Mouse (Mus musculus): ENCODE results near the gene Gdf5. TPM values are rescaled to one million over a fixed set of nuclear protein-coding genes. Genes with fewer than 3 reads are reported as not detected.
"Not testable (repeated sequence)": the region's sequence is repeated elsewhere in the genome, so short reads cannot be mapped to it uniquely, and the experiment has no call there.

The Gdf5 gene
- total RNA-seq, 2 experiments from 2014 or later, result not detected

- DNase-seq, result no peak
- intact Hi-C loops (cut with DNase I), result loop anchor here (10.0 kb wide), 1 partner anchor 269 kb away; no protein-coding TSS in a partner anchor
These were observed 1.7 kb downstream of the Gdf5 start for GRCm38 (mm10) chr2:155943463-155943862.

- no peak for DNase-seq
These were observed 3.3 kb downstream of the Gdf5 start for GRCm38 (mm10) chr2:155941697-155942442.

GRCm38 (mm10) chr2:155940681-155941080, 4.5 kb downstream of the Gdf5 start, which contains the start of gene Gm15557:
TSS of gene Gm15557 (plus strand) at chr2:155940728.
- DNase-seq, result no peak
- intact Hi-C loops (cut with DNase I), result loop anchor here (10.0 kb wide), 1 partner anchor 266 kb away; no protein-coding TSS in a partner anchor

More at GRCm38 (mm10) chr2:155941697-155942442, 3.3 kb downstream of the Gdf5 start:
- intact Hi-C loops (cut with DNase I), result loop anchor here (10.0 kb wide), 1 partner anchor 267 kb away; no protein-coding TSS in a partner anchor

GRCm38 (mm10) chr2:155939897-155940529, 5.2 kb downstream of the Gdf5 start:
- DNase-seq, result no peak
- intact Hi-C loops (cut with DNase I), result loop anchor here (10.0 kb wide), 1 partner anchor 265 kb away; no protein-coding TSS in a partner anchor

- DNase-seq, result peak; percentile 89
- intact Hi-C loops (cut with DNase I), result no loop called here
These were observed 15.4 kb downstream of the Gdf5 start, which contains the start of gene Uqcc1 for GRCm38 (mm10) chr2:155929531-155930442. TSS of gene Uqcc1 (minus strand) at chr2:155930310.

- DNase-seq, result no peak
- intact Hi-C loops (cut with DNase I), result no loop called here
These were observed 16.3 kb downstream of the Gdf5 start for GRCm38 (mm10) chr2:155928711-155929345.

GRCm38 (mm10) chr2:155925213-155925612, 20.0 kb downstream of the Gdf5 start:
- intact Hi-C loops (cut with DNase I); DNase-seq: not testable (repeated sequence)

- intact Hi-C loops (cut with DNase I), result no loop called here
- DNase-seq, result no peak
These were observed 22.0 kb downstream of the Gdf5 start for GRCm38 (mm10) chr2:155923143-155923542.

GRCm38 (mm10) chr2:155914684-155915083, 30.5 kb downstream of the Gdf5 start:
- no peak for DNase-seq
- intact Hi-C loops (cut with DNase I), result no loop called here

GRCm38 (mm10) chr2:155903632-155904008, 41.5 kb downstream of the Gdf5 start:
- DNase-seq, result no peak
- intact Hi-C loops (cut with DNase I), result no loop called here

- intact Hi-C loops (cut with DNase I), result no loop called here
- peak; percentile 28 to 37 for DNase-seq
These were observed 42.1 kb downstream of the Gdf5 start for GRCm38 (mm10) chr2:155902989-155903631.

- intact Hi-C loops (cut with DNase I), result no loop called here
- no peak for DNase-seq
These were observed 50.0 kb downstream of the Gdf5 start for GRCm38 (mm10) chr2:155895046-155895735.

- no peak for DNase-seq
- intact Hi-C loops (cut with DNase I), result no loop called here
These were observed 50.7 kb downstream of the Gdf5 start for GRCm38 (mm10) chr2:155894307-155895045.

Other genes with a start within 250 kb of the Gdf5 start
- 1 to 10 TPM; 6.9 to 7.0 TPM for gene Edem2, start 215.9 kb downstream of the Gdf5 start, total RNA-seq (2021)
- not detected for gene Gm17581, start 209.5 kb downstream of the Gdf5 start, total RNA-seq (2021)
- gene Procr, start 194.2 kb downstream of the Gdf5 start, total RNA-seq (2021), result 1 to 10 TPM; 3.1 to 3.3 TPM
- not detected for gene Mmp24, start 170.0 kb downstream of the Gdf5 start, total RNA-seq (2021)
- gene BC029722, start 125.9 kb downstream of the Gdf5 start, total RNA-seq (2021), result 10 to 100 TPM; 26.2 to 27.7 TPM
- gene Eif6, start 118.4 kb downstream of the Gdf5 start, total RNA-seq (2021), result 10 to 100 TPM; 50.7 to 53.6 TPM
- not detected for gene Fam83c, start 110.5 kb downstream of the Gdf5 start, total RNA-seq (2021)
- 100 to 1,000 TPM; 235 to 283 TPM for gene Uqcc1, start 15.1 kb downstream of the Gdf5 start, total RNA-seq (2021)
- not detected for gene Gm15557, start 4.6 kb downstream of the Gdf5 start, total RNA-seq (2021)
- gene Cep250, start 11.1 kb upstream of the Gdf5 start, total RNA-seq (2021), result 1 to 10 TPM; 7.1 to 7.9 TPM
- under 1 TPM; 0.16 to 0.31 TPM for gene 6430550D23Rik, start 62.6 kb upstream of the Gdf5 start, total RNA-seq (2021)
- 10 to 100 TPM; 59.7 to 61.4 TPM for gene Ergic3, start 62.7 kb upstream of the Gdf5 start, total RNA-seq (2021)
- not detected for gene Fer1l4, start 107.6 kb upstream of the Gdf5 start, total RNA-seq (2021)
- gene Spag4, start 119.8 kb upstream of the Gdf5 start, total RNA-seq (2021), result 1 to 10 TPM in 1 of 2 experiments, under 1 TPM in 1; 0.87 to 1.5 TPM
- 10 to 100 TPM; 15.2 to 17.5 TPM for gene Cpne1, start 166.6 kb upstream of the Gdf5 start, total RNA-seq (2021)
- gene Rbm12, start 166.6 kb upstream of the Gdf5 start, total RNA-seq (2021), result 10 to 100 TPM; 11.1 to 11.5 TPM
- 10 to 100 TPM in 1 of 2 experiments, 1 to 10 TPM in 1; 9.0 to 13.6 TPM for gene Gm28036, start 181.7 kb upstream of the Gdf5 start, total RNA-seq (2021)
- 100 to 1,000 TPM; 345 to 377 TPM for gene Romo1, start 198.7 kb upstream of the Gdf5 start, total RNA-seq (2021)
- 10 to 100 TPM; 86.3 to 93.6 TPM for gene Nfs1, start 198.8 kb upstream of the Gdf5 start, total RNA-seq (2021)
- gene Rbm39, start 234.9 kb upstream of the Gdf5 start, total RNA-seq (2021), result 100 to 1,000 TPM; 143 to 146 TPM